Mouse (Mus musculus): ENCODE results near the gene Pltp. TPM values are rescaled to one million over a fixed set of nuclear protein-coding genes. Genes with fewer than 3 reads are reported as not detected.

Pltp gene
- polyA plus RNA-seq, 1 experiment from 2014 or later: 58.4 TPM

Other genes starting within 250 kb of the Pltp start
- gene Wfdc6b, start 244.2 kb downstream of the Pltp start, polyA plus RNA-seq (2014; fragmentation: Nextera tagmentation; extraction: Ambion mirVana): not detected in 2 replicates
- gene Wfdc8, start 244.1 kb downstream of the Pltp start, polyA plus RNA-seq (2014; fragmentation: Nextera tagmentation; extraction: Ambion mirVana): not detected in 2 replicates
- not detected in 2 replicates for gene Wfdc16, start 218.9 kb downstream of the Pltp start, polyA plus RNA-seq (2014; fragmentation: Nextera tagmentation; extraction: Ambion mirVana)
- not detected in 2 replicates for gene Wfdc10, start 201.7 kb downstream of the Pltp start, polyA plus RNA-seq (2014; fragmentation: Nextera tagmentation; extraction: Ambion mirVana)
- gene Wfdc9, start 201.1 kb downstream of the Pltp start, polyA plus RNA-seq (2014; fragmentation: Nextera tagmentation; extraction: Ambion mirVana): not detected in 2 replicates
- gene Wfdc11, start 183.6 kb downstream of the Pltp start, polyA plus RNA-seq (2014; fragmentation: Nextera tagmentation; extraction: Ambion mirVana): not detected in 2 replicates
- gene Wfdc13, start 172.6 kb downstream of the Pltp start, polyA plus RNA-seq (2014; fragmentation: Nextera tagmentation; extraction: Ambion mirVana): not detected in 2 replicates
- gene Spint4, start 159.2 kb downstream of the Pltp start, polyA plus RNA-seq (2014; fragmentation: Nextera tagmentation; extraction: Ambion mirVana): not detected in 2 replicates
- gene Spint5, start 142.4 kb downstream of the Pltp start, polyA plus RNA-seq (2014; fragmentation: Nextera tagmentation; extraction: Ambion mirVana): not detected in 2 replicates
- gene Wfdc3, start 111.8 kb downstream of the Pltp start, polyA plus RNA-seq (2014; fragmentation: Nextera tagmentation; extraction: Ambion mirVana): 0.35 and 0.77 TPM in 2 replicates
- 62.2 and 64.9 TPM in 2 replicates for gene Dnttip1, start 111.7 kb downstream of the Pltp start, polyA plus RNA-seq (2014; fragmentation: Nextera tagmentation; extraction: Ambion mirVana)
- 162 and 198 TPM in 2 replicates for gene Ube2c, start 87.8 kb downstream of the Pltp start, polyA plus RNA-seq (2014; fragmentation: Nextera tagmentation; extraction: Ambion mirVana)
- gene Tnnc2, start 77.7 kb downstream of the Pltp start, polyA plus RNA-seq (2014; fragmentation: Nextera tagmentation; extraction: Ambion mirVana): not detected in 2 replicates
- 20.4 and 22.8 TPM in 2 replicates for gene Snx21, start 71.9 kb downstream of the Pltp start, polyA plus RNA-seq (2014; fragmentation: Nextera tagmentation; extraction: Ambion mirVana)
- 12.0 and 14.3 TPM in 2 replicates for gene Acot8, start 52.8 kb downstream of the Pltp start, polyA plus RNA-seq (2014; fragmentation: Nextera tagmentation; extraction: Ambion mirVana)
- gene Zswim3, start 52.6 kb downstream of the Pltp start, polyA plus RNA-seq (2014; fragmentation: Nextera tagmentation; extraction: Ambion mirVana): 13.0 and 15.0 TPM in 2 replicates
- gene Zswim1, start 35.0 kb downstream of the Pltp start, polyA plus RNA-seq (2014; fragmentation: Nextera tagmentation; extraction: Ambion mirVana): 19.5 and 23.5 TPM in 2 replicates
- 0.30 TPM in 1 of 2 replicates, not detected in the other for gene Spata25, start 29.2 kb downstream of the Pltp start, polyA plus RNA-seq (2014; fragmentation: Nextera tagmentation; extraction: Ambion mirVana)
- gene Ctsa, start 24.8 kb downstream of the Pltp start, polyA plus RNA-seq (2014; fragmentation: Nextera tagmentation; extraction: Ambion mirVana): 79.5 and 84.4 TPM in 2 replicates
- 3.9 and 5.8 TPM in 2 replicates for gene Neurl2, start 24.3 kb downstream of the Pltp start, polyA plus RNA-seq (2014; fragmentation: Nextera tagmentation; extraction: Ambion mirVana)
- 83.9 and 85.1 TPM in 2 replicates for gene Pcif1, start 21.6 kb upstream of the Pltp start, polyA plus RNA-seq (2014; fragmentation: Nextera tagmentation; extraction: Ambion mirVana)
- 8.9 and 13.4 TPM in 2 replicates for gene Zfp335, start 54.0 kb upstream of the Pltp start, polyA plus RNA-seq (2014; fragmentation: Nextera tagmentation; extraction: Ambion mirVana)
- 12.8 and 15.5 TPM in 2 replicates for gene Mmp9, start 83.1 kb upstream of the Pltp start, polyA plus RNA-seq (2014; fragmentation: Nextera tagmentation; extraction: Ambion mirVana)
- gene Slc12a5, start 103.1 kb upstream of the Pltp start, polyA plus RNA-seq (2014; fragmentation: Nextera tagmentation; extraction: Ambion mirVana): 15.1 and 17.7 TPM in 2 replicates
- gene Ncoa5, start 177.2 kb upstream of the Pltp start, polyA plus RNA-seq (2014; fragmentation: Nextera tagmentation; extraction: Ambion mirVana): 69.6 and 95.3 TPM in 2 replicates
- 7.4 and 8.2 TPM in 2 replicates for gene Cd40, start 197.9 kb upstream of the Pltp start, polyA plus RNA-seq (2014; fragmentation: Nextera tagmentation; extraction: Ambion mirVana)
- not detected in 2 replicates for gene 1700025C18Rik, start 233.0 kb upstream of the Pltp start, polyA plus RNA-seq (2014; fragmentation: Nextera tagmentation; extraction: Ambion mirVana)